In the genomic region with DNA sequence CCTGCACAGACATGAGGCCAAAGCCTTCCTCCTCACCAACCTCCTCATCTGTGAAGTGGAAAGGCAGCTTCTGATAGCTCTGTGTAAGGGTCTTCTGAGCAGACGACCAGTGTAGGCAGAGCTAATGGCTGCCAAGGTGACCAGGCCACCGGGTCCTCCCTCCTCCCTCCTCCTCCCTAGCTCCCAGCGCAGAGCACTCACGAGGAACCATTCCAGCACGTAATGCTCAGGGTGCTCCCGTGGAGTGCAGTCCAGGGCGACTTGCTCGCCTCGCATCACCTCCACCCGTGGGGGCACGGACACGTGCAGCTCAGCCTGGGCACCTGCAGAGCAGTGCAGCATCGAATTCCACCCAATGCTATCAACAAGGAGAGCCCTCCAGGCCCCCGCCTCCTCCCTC, we compare ENCODE assay signal across 15 mouse cellular contexts. TPM values are rescaled to one million over a fixed set of nuclear protein-coding genes. Genes with fewer than 3 reads are reported as not detected.
DNase-seq lines count a peak whose midpoint lies in the region; ATAC-seq and TF ChIP-seq lines count a peak whose summit lies in the region.
"Had no signal": no experiment of that assay in that cellular context is flagged by ENCODE, and none has a peak within 500 bp of the region (broad histone marks: within the 10 kb centered on the region; RNA-seq: fewer than 3 reads in every experiment).

No protein-coding gene starts in this region.

- peak; percentile 6; the same call in 1 of the 2 replicates for ATAC-seq in lung, postnatal 0 days
- no peak for ATAC-seq in forebrain, embryonic 15.5 days (replicated peaks)

- H3K4me3 ChIP-seq in lung, postnatal 0 days (ENCODE audit: low read depth, low read length), result peak overlapping the region; percentile 67
- peak overlapping the region; percentile 60; the same call in 1 of the 2 replicates for H3K4me3 ChIP-seq in limb, embryonic 10.5 days
- H3K4me3 ChIP-seq in forebrain, embryonic 15.5 days, result no peak overlapping the region
- H3K4me3 ChIP-seq in midbrain, embryonic 10.5 days, result no peak overlapping the region
- H3K4me3 ChIP-seq: erythroblast, embryonic 14.5 days; hindbrain, embryonic 15.5 days; neural tube, embryonic 13.5 days had no signal

- peak; percentile 94 for DNase-seq in heart, adult 11 months
- DNase-seq in heart, postnatal 36 days, result no peak
- no peak for DNase-seq in lung, postnatal 0 days (ENCODE audit: low spot score)
- no peak for DNase-seq in lung, postnatal 14 days
- DNase-seq in limb, embryonic 10.5 days (ENCODE audit: low spot score), result no peak
- no peak for DNase-seq in neural tube, embryonic 10.5 days (ENCODE audit: extremely low spot score, low spot score)
- DNase-seq in midbrain, embryonic 10.5 days (ENCODE audit: low spot score), result no peak
- DNase-seq: cerebellum, postnatal 14 days; liver had no signal

- intact Hi-C loops in heart, postnatal 36 days (cut with DNase I), result loop anchor here (1.0 kb wide), 1 partner anchor 10 kb away; no protein-coding TSS in a partner anchor

- H3K9ac ChIP-seq in lung, postnatal 0 days (replicated peaks; ENCODE audit: low read depth), result peak overlapping the region; percentile 75; the same call in 1 of the 2 replicates
- H3K9ac ChIP-seq in forebrain, embryonic 15.5 days (replicated peaks), result no peak overlapping the region
- H3K9ac ChIP-seq: hindbrain, embryonic 15.5 days; neural tube, embryonic 13.5 days had no signal

- TF ChIP-seq CTCF in lung, postnatal 0 days (IDR thresholded peaks at IDR 0.05), result no peak

- TF ChIP-seq EP300 in lung, postnatal 0 days (IDR thresholded peaks at IDR 0.05), result no peak

- peak overlapping the region; percentile 81 for H3K4me2 ChIP-seq in lung, postnatal 0 days (replicated peaks; ENCODE audit: low read depth, low read length)
- no peak overlapping the region for H3K4me2 ChIP-seq in forebrain, embryonic 15.5 days (replicated peaks)
- H3K4me2 ChIP-seq: hindbrain, embryonic 15.5 days; neural tube, embryonic 13.5 days had no signal

- H3K36me3 ChIP-seq in lung, postnatal 0 days (ENCODE audit: insufficient read depth, low read length), result peaks cover 12% of the 10 kb centered on the region; the same call in 1 of the 2 replicates
- peaks cover 7% of the 10 kb centered on the region; the same call in 1 of the 2 replicates for H3K36me3 ChIP-seq in limb, embryonic 10.5 days
- H3K36me3 ChIP-seq in forebrain, embryonic 15.5 days, result no peaks in the 10 kb centered on the region
- 0 out of 2 replicates have a peak, but pooled peaks cover 5% of the 10 kb centered on the region for H3K36me3 ChIP-seq in midbrain, embryonic 10.5 days
- H3K36me3 ChIP-seq: hindbrain, embryonic 15.5 days; neural tube, embryonic 13.5 days had no signal

- peaks cover 9% of the 10 kb centered on the region; the same call in 1 of the 2 replicates for H3K4me1 ChIP-seq in lung, postnatal 0 days (ENCODE audit: insufficient read depth, low read depth, low read length)
- peaks cover 33% of the 10 kb centered on the region for H3K4me1 ChIP-seq in limb, embryonic 10.5 days
- peaks cover 16% of the 10 kb centered on the region for H3K4me1 ChIP-seq in forebrain, embryonic 15.5 days
- H3K4me1 ChIP-seq in midbrain, embryonic 10.5 days, result peaks cover 30% of the 10 kb centered on the region

- peak overlapping the region; percentile 88 for H3K27ac ChIP-seq in lung, postnatal 0 days (ENCODE audit: low read length)
- H3K27ac ChIP-seq in limb, embryonic 10.5 days, result peak overlapping the region; percentile 30; the same call in 1 of the 2 replicates
- no peak overlapping the region for H3K27ac ChIP-seq in forebrain, embryonic 15.5 days (replicated peaks)
- no peak overlapping the region for H3K27ac ChIP-seq in midbrain, embryonic 10.5 days (replicated peaks)
- H3K27ac ChIP-seq: hindbrain, embryonic 15.5 days; neural tube, embryonic 13.5 days had no signal

- no peaks in the 10 kb centered on the region for H3K9me3 ChIP-seq in lung, postnatal 0 days (ENCODE audit: low read length)
- no peaks in the 10 kb centered on the region for H3K9me3 ChIP-seq in limb, embryonic 10.5 days (replicated peaks)
- no peaks in the 10 kb centered on the region for H3K9me3 ChIP-seq in forebrain, embryonic 15.5 days
- H3K9me3 ChIP-seq in midbrain, embryonic 10.5 days (replicated peaks), result 0 out of 2 replicates have a peak, but pooled peaks cover 2% of the 10 kb centered on the region
- H3K9me3 ChIP-seq: hindbrain, embryonic 15.5 days; neural tube, embryonic 13.5 days had no signal

- H3K27me3 ChIP-seq in lung, postnatal 0 days (replicated peaks; ENCODE audit: insufficient read depth, low read length), result no peaks in the 10 kb centered on the region
- peaks cover 40% of the 10 kb centered on the region for H3K27me3 ChIP-seq in limb, embryonic 10.5 days (ENCODE audit: low read depth, poor library complexity, severe bottlenecking)
- H3K27me3 ChIP-seq in forebrain, embryonic 15.5 days, result peaks cover 24% of the 10 kb centered on the region
- peaks cover 43% of the 10 kb centered on the region for H3K27me3 ChIP-seq in midbrain, embryonic 10.5 days (ENCODE audit: low read depth, poor library complexity, severe bottlenecking)

- 39% methylated on average over 14 of the region's 14 CpGs for WGBS in lung, postnatal 0 days
- 68% methylated on average over 14 of the region's 14 CpGs for WGBS in limb, embryonic 10.5 days
- 69% methylated on average over 14 of the region's 14 CpGs for WGBS in forebrain, embryonic 15.5 days
- 62% methylated on average over 14 of the region's 14 CpGs for WGBS in midbrain, embryonic 10.5 days

RNA-seq across cellular contexts. Expression of a gene that starts 2.6 kb away (rescaled TPM):
- 100 to 1,000 TPM; 210 to 232 TPM for total RNA-seq in heart, postnatal 36 days (2021)
- polyA plus RNA-seq in lung, postnatal 0 days (2015; fragmentation: Nextera tagmentation; extraction: Ambion mirVana), result 477 and 507 TPM in 2 replicates
- polyA plus RNA-seq in limb, embryonic 10.5 days (2016; fragmentation: Nextera tagmentation; extraction: Ambion mirVana), result 53.8 and 58.6 TPM in 2 replicates
- polyA plus RNA-seq in forebrain, embryonic 15.5 days (2015; fragmentation: Nextera tagmentation; extraction: Ambion mirVana), result 6.8 TPM in 2 replicates
- polyA plus RNA-seq in midbrain, embryonic 10.5 days (2016; fragmentation: Nextera tagmentation; extraction: Ambion mirVana), result 25.3 and 32.2 TPM in 2 replicates
- total RNA-seq: megakaryocyte-erythroid progenitor cell, adult 5-6 weeks had no signal
- polyA plus RNA-seq: erythroblast, embryonic 14.5 days had no signal

RNA-seq across cellular contexts. Expression of a gene that starts 18.0 kb away (rescaled TPM):
- total RNA-seq in heart, postnatal 36 days (2021), result 10 to 100 TPM; 33.2 to 41.7 TPM
- 113 and 116 TPM in 2 replicates for polyA plus RNA-seq in lung, postnatal 0 days (2015; fragmentation: Nextera tagmentation; extraction: Ambion mirVana)
- 78.1 and 87.9 TPM in 2 replicates for polyA plus RNA-seq in limb, embryonic 10.5 days (2016; fragmentation: Nextera tagmentation; extraction: Ambion mirVana)
- 42.6 and 45.3 TPM in 2 replicates for polyA plus RNA-seq in forebrain, embryonic 15.5 days (2015; fragmentation: Nextera tagmentation; extraction: Ambion mirVana)
- polyA plus RNA-seq in midbrain, embryonic 10.5 days (2016; fragmentation: Nextera tagmentation; extraction: Ambion mirVana), result 76.4 and 88.7 TPM in 2 replicates

RNA-seq across cellular contexts. Expression of a gene that starts 28.4 kb away (rescaled TPM):
- total RNA-seq in heart, postnatal 36 days (2021), result under 1 TPM; 0.75 to 0.81 TPM
- polyA plus RNA-seq in lung, postnatal 0 days (2015; fragmentation: Nextera tagmentation; extraction: Ambion mirVana), result 18.4 and 23.9 TPM in 2 replicates
- polyA plus RNA-seq in limb, embryonic 10.5 days (2016; fragmentation: Nextera tagmentation; extraction: Ambion mirVana), result 1.4 and 1.6 TPM in 2 replicates
- not detected in 2 replicates for polyA plus RNA-seq in forebrain, embryonic 15.5 days (2015; fragmentation: Nextera tagmentation; extraction: Ambion mirVana)
- polyA plus RNA-seq in midbrain, embryonic 10.5 days (2016; fragmentation: Nextera tagmentation; extraction: Ambion mirVana), result 0.62 and 0.70 TPM in 2 replicates
- total RNA-seq: megakaryocyte-erythroid progenitor cell, adult 5-6 weeks; MEL had no signal
- polyA plus RNA-seq: erythroblast, embryonic 14.5 days; hindbrain, embryonic 15.5 days; neural tube, embryonic 13.5 days had no signal

RNA-seq across cellular contexts. Expression of a gene that starts 53.0 kb away (rescaled TPM):
- total RNA-seq in heart, postnatal 36 days (2021), result 100 to 1,000 TPM in 1 of 2 experiments, 10 to 100 TPM in 1; 97.7 to 102 TPM
- 60.8 and 62.4 TPM in 2 replicates for polyA plus RNA-seq in lung, postnatal 0 days (2015; fragmentation: Nextera tagmentation; extraction: Ambion mirVana)
- 244 and 285 TPM in 2 replicates for polyA plus RNA-seq in limb, embryonic 10.5 days (2016; fragmentation: Nextera tagmentation; extraction: Ambion mirVana)
- polyA plus RNA-seq in forebrain, embryonic 15.5 days (2015; fragmentation: Nextera tagmentation; extraction: Ambion mirVana), result 137 and 147 TPM in 2 replicates
- 189 and 210 TPM in 2 replicates for polyA plus RNA-seq in midbrain, embryonic 10.5 days (2016; fragmentation: Nextera tagmentation; extraction: Ambion mirVana)

RNA-seq across cellular contexts. Expression of a gene that starts 54.3 kb away (rescaled TPM):
- total RNA-seq in heart, postnatal 36 days (2021), result 1 to 10 TPM; 3.5 TPM
- 8.3 and 20.0 TPM in 2 replicates for polyA plus RNA-seq in lung, postnatal 0 days (2015; fragmentation: Nextera tagmentation; extraction: Ambion mirVana)
- 0.82 and 1.2 TPM in 2 replicates for polyA plus RNA-seq in limb, embryonic 10.5 days (2016; fragmentation: Nextera tagmentation; extraction: Ambion mirVana)
- 1.0 and 1.3 TPM in 2 replicates for polyA plus RNA-seq in forebrain, embryonic 15.5 days (2015; fragmentation: Nextera tagmentation; extraction: Ambion mirVana)
- polyA plus RNA-seq in midbrain, embryonic 10.5 days (2016; fragmentation: Nextera tagmentation; extraction: Ambion mirVana), result 1.1 and 1.8 TPM in 2 replicates
- total RNA-seq: megakaryocyte-erythroid progenitor cell, adult 5-6 weeks had no signal

Comparison
In these comparisons a context has a peak if more than half of its experiments do, and no peak if none do; other contexts are left out.
1. H3K27ac ChIP-seq: peak in lung, postnatal 0 days (single experiment) and limb, embryonic 10.5 days (single experiment); none in forebrain, embryonic 15.5 days (single experiment) and midbrain, embryonic 10.5 days (single experiment).
2. H3K4me3 ChIP-seq: peak in lung, postnatal 0 days (single experiment) and limb, embryonic 10.5 days (single experiment); none in forebrain, embryonic 15.5 days (single experiment) and midbrain, embryonic 10.5 days (single experiment).